In genomic region chr4:148001866-148002265, GRCm38 (mm10) we compare ENCODE assay signal across 12 mouse cellular contexts. TPM values are rescaled to one million over a fixed set of nuclear protein-coding genes. Genes with fewer than 3 reads are reported as not detected.
DNase-seq lines count a peak whose midpoint lies in the region; ATAC-seq and TF ChIP-seq lines count a peak whose summit lies in the region.
"Had no signal": no experiment of that assay in that cellular context is flagged by ENCODE, and none has a peak within 500 bp of the region (broad histone marks: within the 10 kb centered on the region; RNA-seq: fewer than 3 reads in every experiment).

No protein-coding gene starts in this region.

- H3K4me1 ChIP-seq in kidney, postnatal 0 days (replicated peaks; ENCODE audit: insufficient read depth, low read length): no peaks in the 10 kb centered on the region
- H3K4me1 ChIP-seq in midbrain, embryonic 14.5 days (ENCODE audit: control insufficient read depth, insufficient read depth, low read length): peaks cover 25% of the 10 kb centered on the region

- no peak overlapping the region for H3K27ac ChIP-seq in kidney, postnatal 0 days
- peak overlapping the region; percentile 71 for H3K27ac ChIP-seq in midbrain, embryonic 14.5 days (replicated peaks; ENCODE audit: low read depth, low read length)
- H3K27ac ChIP-seq: liver, embryonic 14.5 days had no signal

- H3K9ac ChIP-seq in kidney, postnatal 0 days (ENCODE audit: low read depth, low read length): no peak overlapping the region
- H3K9ac ChIP-seq in midbrain, embryonic 14.5 days (replicated peaks; ENCODE audit: low read length): no peak overlapping the region
- H3K9ac ChIP-seq: liver, embryonic 14.5 days had no signal

- H3K4me3 ChIP-seq in kidney, postnatal 0 days (replicated peaks; ENCODE audit: low read depth, low read length): no peak overlapping the region
- H3K4me3 ChIP-seq in midbrain, embryonic 14.5 days (replicated peaks; ENCODE audit: low read depth, low read length): no peak overlapping the region

- peaks cover 12% of the 10 kb centered on the region; the same call in 1 of the 2 replicates for H3K36me3 ChIP-seq in kidney, postnatal 0 days (ENCODE audit: insufficient read depth, low read length)
- H3K36me3 ChIP-seq in midbrain, embryonic 14.5 days (ENCODE audit: control insufficient read depth, insufficient read depth, low read length): peaks cover 42% of the 10 kb centered on the region

- TF ChIP-seq CTCF in kidney, postnatal 0 days (IDR thresholded peaks at IDR 0.05; ENCODE audit: low read depth): no peak

- H3K9me3 ChIP-seq in kidney, postnatal 0 days (replicated peaks; ENCODE audit: low read length): no peaks in the 10 kb centered on the region
- no peaks in the 10 kb centered on the region for H3K9me3 ChIP-seq in midbrain, embryonic 14.5 days (ENCODE audit: control insufficient read depth, low read length)

- 45% methylated on average over 8 of the region's 8 CpGs for WGBS in kidney, postnatal 0 days
- 40% methylated on average over 8 of the region's 8 CpGs for WGBS in midbrain, embryonic 14.5 days

- H3K4me2 ChIP-seq in kidney, postnatal 0 days (ENCODE audit: low read length): no peak overlapping the region
- H3K4me2 ChIP-seq in midbrain, embryonic 14.5 days (ENCODE audit: low read length): no peak overlapping the region

- H3K27me3 ChIP-seq in kidney, postnatal 0 days (ENCODE audit: insufficient read depth, low read length): no peaks in the 10 kb centered on the region
- H3K27me3 ChIP-seq in midbrain, embryonic 14.5 days (ENCODE audit: control insufficient read depth, insufficient read depth, low read length): no peaks in the 10 kb centered on the region

- no peak for ATAC-seq in kidney, postnatal 0 days (replicated peaks; ENCODE audit: low FRiP score, low read depth)
- ATAC-seq in midbrain, embryonic 14.5 days (ENCODE audit: low FRiP score, low TSS enrichment): no peak

- peak; percentile 23 for DNase-seq in embryo, embryonic 10 days (ENCODE audit: low spot score)
- no peak for DNase-seq in embryo, embryonic 9.5 days (ENCODE audit: extremely low spot score)
- peak; percentile 31 for DNase-seq in kidney, postnatal 0 days (ENCODE audit: low spot score)
- no peak for DNase-seq in kidney, adult 11 months
- DNase-seq in forelimb bud, embryonic 11.5 days (ENCODE audit: low read depth, low spot score): peak; percentile 20
- no peak for DNase-seq in midbrain, embryonic 14.5 days
- DNase-seq in ovary, postnatal 36 days (ENCODE audit: low spot score): no peak
- no peak for DNase-seq in layer of hippocampus, adult 9-10 months (ENCODE audit: low spot score)
- DNase-seq: adrenal gland, adult 8-10 months; thymus, adult 18-20 months had no signal

RNA-seq across cellular contexts. Expression of gene Nppa, which starts 1.3 kb away (rescaled TPM):
- polyA plus RNA-seq in kidney, postnatal 0 days (2015; fragmentation: Nextera tagmentation; extraction: Ambion mirVana): not detected in 2 replicates
- 2.9 and 4.1 TPM in 2 replicates for polyA plus RNA-seq in midbrain, embryonic 14.5 days (2014; fragmentation: Nextera tagmentation; extraction: Ambion mirVana)
- polyA plus RNA-seq: liver, embryonic 14.5 days had no signal

RNA-seq across cellular contexts. Expression of gene Nppb, which starts 16.3 kb away (rescaled TPM):
- not detected in 2 replicates for polyA plus RNA-seq in kidney, postnatal 0 days (2015; fragmentation: Nextera tagmentation; extraction: Ambion mirVana)
- polyA plus RNA-seq in midbrain, embryonic 14.5 days (2014; fragmentation: Nextera tagmentation; extraction: Ambion mirVana): not detected in 2 replicates
- polyA plus RNA-seq: forebrain, embryonic 11.5 days; liver, embryonic 14.5 days had no signal

RNA-seq across cellular contexts. Expression of gene Clcn6, which starts 36.8 kb away (rescaled TPM):
- 4.2 and 5.0 TPM in 2 replicates for polyA plus RNA-seq in kidney, postnatal 0 days (2015; fragmentation: Nextera tagmentation; extraction: Ambion mirVana)
- 26.4 and 26.9 TPM in 2 replicates for polyA plus RNA-seq in midbrain, embryonic 14.5 days (2014; fragmentation: Nextera tagmentation; extraction: Ambion mirVana)

RNA-seq across cellular contexts. Expression of gene Mthfr, which starts 37.0 kb away (rescaled TPM):
- 14.6 and 16.6 TPM in 2 replicates for polyA plus RNA-seq in kidney, postnatal 0 days (2015; fragmentation: Nextera tagmentation; extraction: Ambion mirVana)
- polyA plus RNA-seq in midbrain, embryonic 14.5 days (2014; fragmentation: Nextera tagmentation; extraction: Ambion mirVana): 16.9 and 25.4 TPM in 2 replicates

Comparison
In these comparisons a context has a peak if more than half of its experiments do, and no peak if none do; other contexts are left out.
1. DNase-seq: peak in embryo, embryonic 10 days (single experiment), kidney, postnatal 0 days (single experiment) and forelimb bud, embryonic 11.5 days (single experiment); none in embryo, embryonic 9.5 days (single experiment), kidney, adult 11 months (single experiment), midbrain, embryonic 14.5 days (single experiment), ovary, postnatal 36 days (single experiment) and layer of hippocampus, adult 9-10 months (single experiment).